Mouse (Mus musculus) MEL (cell line): ENCODE results near the gene Tmem9. TPM values are rescaled to one million over a fixed set of nuclear protein-coding genes. Genes with fewer than 3 reads are reported as not detected.

Source experiments
- DNase-seq: peaks from one replicate; pipeline ENCODE4 v3.0.0; 2011; ENCODE audit warnings: low read depth, low spot score
- H3K27ac ChIP-seq: 2 replicates; pipeline ENCODE4 v1.5.1; 2012; ENCODE audit warnings: low read depth, mild to moderate bottlenecking, control low read depth, low read length, moderate library complexity; ENCODE audit not compliant: control insufficient read depth
- H3K27me3 ChIP-seq, 2 experiments: fragments of 150-350 bp in 1 of 2; sonication (generic) in 1 of 2; 2 replicates each; pipeline ENCODE4 v1.6.1; 2012; ENCODE audit warnings: low read length in 2 of 2, mild to moderate bottlenecking in 2 of 2, improper control_type of control experiment in 1 of 2, moderate library complexity in 1 of 2; ENCODE audit not compliant: insufficient read depth in 2 of 2, control insufficient read depth in 1 of 2
- H3K36me3 ChIP-seq, 2 experiments: 2 replicates each; pipeline ENCODE4 v1.6.1; 2012 to 2014; ENCODE audit warnings: low read length in 2 of 2, improper control_type of control experiment in 1 of 2, inconsistent platforms in 1 of 2, mild to moderate bottlenecking in 1 of 2; ENCODE audit not compliant: insufficient read depth in 2 of 2, control insufficient read depth in 1 of 2
- H3K4me1 ChIP-seq, 2 experiments: fragments of 150-350 bp in 1 of 2; sonication (generic) in 1 of 2; 2 replicates each; pipeline ENCODE4 v1.6.1; 2012; ENCODE audit warnings: low read length in 2 of 2, improper control_type of control experiment in 1 of 2, mild to moderate bottlenecking in 1 of 2; ENCODE audit not compliant: insufficient read depth in 2 of 2, control insufficient read depth in 1 of 2
- H3K4me3 ChIP-seq, 2 experiments: fragments of 150-350 bp in 1 of 2; sonication (generic) in 1 of 2; 2 replicates each; pipeline ENCODE4 v1.5.1; 2012; ENCODE audit warnings: low read depth in 2 of 2, low read length in 2 of 2, mild to moderate bottlenecking in 2 of 2, moderate library complexity in 2 of 2, control low read depth in 1 of 2, improper control_type of control experiment in 1 of 2; ENCODE audit not compliant: control insufficient read depth in 1 of 2, insufficient read depth in 1 of 2
- H3K79me2 ChIP-seq: 2 replicates; pipeline ENCODE4 v1.6.1; 2012; ENCODE audit warnings: mild to moderate bottlenecking, low read length, moderate library complexity; ENCODE audit not compliant: control insufficient read depth, poor library complexity, insufficient read depth
- H3K9ac ChIP-seq: 2 replicates; pipeline ENCODE4 v1.6.1; 2012; ENCODE audit warnings: low read depth, mild to moderate bottlenecking, control low read depth, low read length, moderate library complexity; ENCODE audit not compliant: control insufficient read depth, poor library complexity, severe bottlenecking
- H3K9me3 ChIP-seq: fragments of 150-350 bp; sonication (generic); replicated peaks from 2 replicates; pipeline ENCODE4 v1.6.1; 2012; ENCODE audit warnings: mild to moderate bottlenecking, low read length, improper control_type of control experiment, moderate library complexity; ENCODE audit not compliant: insufficient read depth
- CHD1 ChIP-seq: IDR thresholded peaks from 2 replicates; pipeline ENCODE4 v1.6.1; 2012; ENCODE audit warnings: low read depth, mild to moderate bottlenecking, inconsistent platforms, low read length, improper control_type of control experiment
- CTCF ChIP-seq, 3 experiments: IDR thresholded peaks in 2 of 3; conservative IDR thresholded peaks in 1 of 3; 2 replicates each; pipeline ENCODE4 v1.5.1; 2011 to 2012; ENCODE audit warnings: low read length in 3 of 3, low read depth in 2 of 3, mild to moderate bottlenecking in 2 of 3, improper control_type of control experiment in 1 of 3, inconsistent platforms in 1 of 3, mixed read lengths in 1 of 3, moderate library complexity in 1 of 3; ENCODE audit not compliant: control insufficient read depth in 1 of 3, insufficient read depth in 1 of 3, poor library complexity in 1 of 3, severe bottlenecking in 1 of 3
- E2F4 ChIP-seq: IDR thresholded peaks from 2 replicates; pipeline ENCODE4 v1.6.1; 2011; ENCODE audit warnings: low read depth, low read length, improper control_type of control experiment, borderline replicate concordance
- ELF1 ChIP-seq: IDR thresholded peaks from 2 replicates; pipeline ENCODE4 v1.6.1; 2014; ENCODE audit warnings: low read depth, mild to moderate bottlenecking, inconsistent platforms, low read length, improper control_type of control experiment, moderate library complexity
- GABPA ChIP-seq: IDR thresholded peaks from 2 replicates; pipeline ENCODE4 v1.6.1; 2012; ENCODE audit warnings: low read depth, mild to moderate bottlenecking, inconsistent platforms, low read length, improper control_type of control experiment, moderate library complexity
- MAFK ChIP-seq: IDR thresholded peaks from 2 replicates; pipeline ENCODE4 v1.6.1; 2011; ENCODE audit warnings: low read depth, mild to moderate bottlenecking, low read length, improper control_type of control experiment, borderline replicate concordance
- MAX ChIP-seq: IDR thresholded peaks from 2 replicates; pipeline ENCODE4 v1.6.1; 2011; ENCODE audit warnings: low read length, improper control_type of control experiment
- MXI1 ChIP-seq: IDR thresholded peaks from 2 replicates; pipeline ENCODE4 v1.6.1; 2011; ENCODE audit warnings: mild to moderate bottlenecking, low read depth, low read length, improper control_type of control experiment
- MYB ChIP-seq: IDR thresholded peaks from 2 replicates; pipeline ENCODE4 v1.6.1; 2011; ENCODE audit warnings: mild to moderate bottlenecking, low read depth, low read length, improper control_type of control experiment
- MYC ChIP-seq: IDR thresholded peaks from 2 replicates; pipeline ENCODE4 v1.6.1; 2011; ENCODE audit warnings: low read depth, mild to moderate bottlenecking, low read length, improper control_type of control experiment, moderate library complexity
- NRF1 ChIP-seq: IDR thresholded peaks from 2 replicates; pipeline ENCODE4 v1.6.1; 2014; ENCODE audit warnings: low read depth, mild to moderate bottlenecking, inconsistent platforms, low read length, improper control_type of control experiment, moderate library complexity; ENCODE audit not compliant: poor library complexity, insufficient read depth, severe bottlenecking
- POLR2A ChIP-seq, 2 experiments: IDR thresholded peaks; 2 replicates each; pipeline ENCODE4 v1.6.1; 2011 to 2012; ENCODE audit warnings: low read length in 2 of 2, mild to moderate bottlenecking in 2 of 2, control low read depth in 1 of 2, improper control_type of control experiment in 1 of 2, low read depth in 1 of 2, moderate library complexity in 1 of 2; ENCODE audit not compliant: control insufficient read depth in 1 of 2, insufficient read depth in 1 of 2, poor library complexity in 1 of 2
- POLR2AphosphoS5 ChIP-seq: IDR thresholded peaks from 2 replicates; pipeline ENCODE4 v1.6.1; 2012; ENCODE audit warnings: low read depth, borderline replicate concordance, mild to moderate bottlenecking, inconsistent platforms, low read length, moderate library complexity, mixed read lengths
- RCOR1 ChIP-seq: IDR thresholded peaks from 2 replicates; pipeline ENCODE4 v1.6.1; 2012; ENCODE audit warnings: low read depth, mild to moderate bottlenecking, inconsistent platforms, low read length, improper control_type of control experiment
- SIN3A ChIP-seq: IDR thresholded peaks from 2 replicates; pipeline ENCODE4 v1.6.1; 2012; ENCODE audit warnings: low read length, improper control_type of control experiment, inconsistent platforms
- TAL1 ChIP-seq: IDR thresholded peaks from 2 replicates; pipeline ENCODE4 v1.6.1; 2012; ENCODE audit warnings: mild to moderate bottlenecking, inconsistent platforms, low read length, moderate library complexity, mixed read lengths
- USF1 ChIP-seq: IDR thresholded peaks from 2 replicates; pipeline ENCODE4 v1.6.1; 2014; ENCODE audit warnings: low read depth, mild to moderate bottlenecking, inconsistent platforms, low read length, improper control_type of control experiment, moderate library complexity
- USF2 ChIP-seq, 2 experiments: IDR thresholded peaks; 2 replicates each; pipeline ENCODE4 v1.6.1; 2011 to 2012; ENCODE audit warnings: improper control_type of control experiment in 2 of 2, low read length in 2 of 2, borderline replicate concordance in 1 of 2, inconsistent platforms in 1 of 2, low read depth in 1 of 2, mild to moderate bottlenecking in 1 of 2; ENCODE audit not compliant: insufficient read depth in 1 of 2
- ZC3H11A ChIP-seq: IDR thresholded peaks from 2 replicates; pipeline ENCODE4 v1.6.1; 2012; ENCODE audit warnings: low read depth, mild to moderate bottlenecking, inconsistent platforms, low read length, improper control_type of control experiment
- ZKSCAN1 ChIP-seq: IDR thresholded peaks from 2 replicates; pipeline ENCODE4 v1.6.1; 2012; ENCODE audit warnings: low read depth, mild to moderate bottlenecking, inconsistent platforms, low read length, improper control_type of control experiment, moderate library complexity
- ZMIZ1 ChIP-seq: IDR thresholded peaks from 2 replicates; pipeline ENCODE4 v1.6.1; 2012; ENCODE audit warnings: low read depth, mild to moderate bottlenecking, inconsistent platforms, low read length, improper control_type of control experiment, moderate library complexity
- polyA plus RNA-seq, 2 experiments: library from polyadenylated mRNA; stranded (reverse) in 1 of 2; unstranded in 1 of 2; fragments of >175 nt in 1 of 2; fragments of >200 nt in 1 of 2; gene quantifications; 2 replicates each; pipeline versions ENCODE4 v1.2.1 to v1.2.4; 2012; ENCODE audit warnings: low replicate concordance in 2 of 2, low read depth in 1 of 2; ENCODE audit not compliant: insufficient read length in 2 of 2, insufficient read depth in 1 of 2, missing spikeins in 1 of 2
- total RNA-seq: library from RNA; depleted of rRNA; stranded (reverse); fragments of 300-350 nt; gene quantifications from 2 replicates; pipeline ENCODE4 v1.2.3, GENCODE M21; 2012

The Tmem9 gene
- total and polyA plus RNA-seq, 3 experiments, result 52.2 to 82.9 TPM; not detected in 1

DNA sequence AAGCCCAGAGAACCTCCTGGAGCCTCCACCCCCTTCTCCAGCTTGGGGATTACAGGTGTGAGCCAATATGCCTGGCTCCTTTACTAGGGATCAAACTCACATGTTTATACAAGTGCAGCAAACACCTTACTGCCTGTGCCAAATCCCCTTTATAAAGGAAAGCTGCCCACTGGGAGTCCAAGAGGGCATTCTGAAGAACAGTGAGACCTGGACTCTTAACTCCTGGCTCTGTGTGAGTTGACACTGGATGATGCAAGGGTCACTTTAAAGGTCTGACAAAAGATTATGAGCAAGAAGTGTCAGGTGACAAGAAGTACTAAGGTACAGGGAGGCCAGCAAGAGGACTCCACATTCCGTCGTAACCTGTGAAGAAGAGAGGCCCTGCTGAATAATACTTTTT is 6.5 kb upstream of the Tmem9 start:
- Histone ChIP-seq H3K27me3 (peaks cover 3% of the 10 kb centered on the region in 2 experiments; a peak in 3 of 4 replicates), H3K4me1 (no peaks in the 10 kb centered on the region), H3K4me3 (no peak overlapping the region), H3K79me2 (no peaks in the 10 kb centered on the region), H3K9ac (no peak overlapping the region), H3K9me3 (no peaks in the 10 kb centered on the region), H3K36me3 (no peaks in the 10 kb centered on the region), H3K27ac (no peak overlapping the region)
- DNase-seq, result no peak
- TF ChIP-seq POLR2A (IDR thresholded peaks at IDR 0.05; ENCODE audit: control insufficient read depth in 1 of 2, insufficient read depth in 1 of 2, low read depth in 1 of 2, low read length in 2 of 2, poor library complexity in 1 of 2), result no peak
- TF ChIP-seq GABPA, result no peak
- TF ChIP-seq CHD1, result no peak
- TF ChIP-seq POLR2AphosphoS5, result no peak
- TF ChIP-seq ZKSCAN1, result no peak

DNA sequence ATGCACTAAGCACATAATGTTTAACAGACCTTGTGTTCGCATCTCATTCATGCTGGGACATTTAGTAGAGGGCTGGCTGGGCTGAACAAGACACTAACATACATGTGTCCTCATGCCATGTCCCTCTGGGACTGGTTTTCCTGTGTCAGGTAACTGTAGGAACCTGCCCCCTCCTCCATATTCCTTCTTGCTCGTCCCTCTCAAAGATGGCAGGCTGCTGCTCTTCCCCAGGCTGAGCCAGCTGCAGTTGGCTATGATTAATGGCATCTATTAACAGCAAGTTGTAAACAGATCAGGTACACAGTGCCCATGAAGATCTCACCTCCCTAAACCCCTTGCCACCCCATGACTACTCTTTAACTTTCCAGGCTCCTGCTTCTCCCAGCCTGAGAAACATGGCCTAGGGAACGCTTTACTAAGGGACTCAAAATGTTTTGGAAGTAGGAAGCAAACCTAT is 1.6 kb upstream of the Tmem9 start, which contains the start of gene Igfn1:
Gene Igfn1, minus strand, starts transcription at position 51 of the 457 bp plus-strand sequence.
- Histone ChIP-seq H3K79me2 (no peaks in the 10 kb centered on the region), H3K4me3 (no peak within 1 kb of the TSS), H3K4me1 (peaks cover 0 to 13% of the 10 kb centered on the region in 2 experiments; a peak in 1 of 4 replicates), H3K9ac (no peak within 1 kb of the TSS), H3K36me3 (peaks cover 0 to 3% of the 10 kb centered on the region in 2 experiments; a peak in 1 of 4 replicates), H3K27me3 (peaks cover 0 to 3% of the 10 kb centered on the region in 2 experiments; a peak in 3 of 4 replicates), H3K9me3 (no peaks in the 10 kb centered on the region), H3K27ac (no peak within 1 kb of the TSS)
- no peak for DNase-seq
- TF ChIP-seq CTCF (IDR thresholded peaks at IDR 0.05 in 2 of 3, conservative IDR thresholded peaks at IDR 0.05 in 1 of 3; ENCODE audit: control insufficient read depth in 1 of 3, insufficient read depth in 1 of 3, low read depth in 2 of 3, low read length in 3 of 3, poor library complexity in 1 of 3, severe bottlenecking in 1 of 3) (no peak), GABPA (no peak), ZC3H11A (no peak), ZMIZ1 (no peak), TAL1 (no peak), E2F4 (no peak)

- TF ChIP-seq USF1 (peak; percentile 74), MXI1 (peak; percentile 91), USF2 (IDR thresholded peaks at IDR 0.05; ENCODE audit: borderline replicate concordance in 1 of 2, insufficient read depth in 1 of 2, low read depth in 1 of 2, low read length in 2 of 2) (no peak), MYC (no peak), NRF1 (no peak), MAX (peak; percentile 46), SIN3A (peak; percentile 41; the same call in 1 of the 2 replicates), E2F4 (no peak), RCOR1 (no peak), ELF1 (no peak), MAFK (no peak), MYB (no peak)
- Histone ChIP-seq H3K4me3 (peak overlapping the region; percentile 60 to 64), H3K9ac (peak overlapping the region; percentile 44)
Measured at GRCm38 (mm10) chr1:136008159-136008533, 196 bp downstream of the Tmem9 start.

More at GRCm38 (mm10) chr1:136008159-136008533, 196 bp downstream of the Tmem9 start:
- Histone ChIP-seq H3K27me3 (no peaks in the 10 kb centered on the region; a peak in 3 of 4 replicates), H3K27ac (no peak overlapping the region), H3K79me2 (no peaks in the 10 kb centered on the region), H3K4me1 (peaks cover 6 to 18% of the 10 kb centered on the region in 2 experiments), H3K9me3 (no peaks in the 10 kb centered on the region), H3K36me3 (peaks cover 0 to 13% of the 10 kb centered on the region in 2 experiments; a peak in 2 of 4 replicates)
- DNase-seq, result no peak
